Mouse (Mus musculus) ovary, postnatal 36 days (tissue): ENCODE data around the gene Nipa2.

Experiments used
- DNase-seq: peaks from one replicate; pipeline ENCODE4 v3.0.0; 2022; ENCODE audit warnings: low spot score, mixed read lengths

Gene Nipa2

DNA sequence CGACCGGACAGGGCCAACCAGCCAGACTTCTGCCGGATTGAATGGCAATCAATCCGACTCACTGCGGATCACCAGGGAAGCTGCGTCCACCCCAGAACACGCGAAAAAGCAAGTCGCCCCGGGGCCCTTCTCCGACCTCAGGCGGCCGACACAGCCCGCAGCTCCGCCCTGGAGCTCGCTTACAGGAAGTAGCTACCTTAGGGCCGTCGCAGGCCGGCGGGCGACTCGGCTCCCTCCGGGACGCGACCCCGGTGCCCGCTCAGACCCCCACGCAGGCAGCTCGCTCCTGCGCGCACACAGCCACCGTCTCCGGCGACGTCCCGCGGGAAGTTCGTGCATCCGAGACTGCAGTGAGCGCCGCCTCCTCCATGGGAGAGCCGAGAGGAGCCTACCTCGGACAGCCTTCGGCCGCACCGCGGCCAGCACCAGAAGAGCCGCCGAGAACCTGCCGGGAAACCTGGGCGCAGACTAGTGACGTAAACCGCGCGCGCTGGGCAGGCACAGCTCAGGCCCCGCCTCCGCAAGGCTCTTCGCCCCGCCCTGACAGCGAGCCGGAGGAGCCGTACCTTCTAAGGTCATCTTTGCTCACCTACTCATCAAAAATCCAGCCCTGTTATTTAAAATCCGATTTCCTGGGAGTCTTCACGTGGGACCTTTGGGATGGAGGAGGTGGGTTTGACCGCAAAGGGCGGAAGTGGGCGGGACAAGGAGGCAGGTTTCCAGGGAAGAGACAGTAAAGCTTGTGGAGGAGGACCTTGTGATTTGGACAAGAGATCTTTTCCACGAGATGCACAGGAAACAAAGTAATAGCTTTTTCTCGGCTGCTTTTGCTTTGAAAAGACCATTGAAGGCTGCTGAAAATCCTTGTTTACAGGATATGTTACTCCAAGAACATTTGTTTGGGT, at the start of gene Nipa2:
TSS of gene Nipa2 (minus strand) at position 473 of the 905 bp plus-strand sequence.
- DNase-seq: peak; percentile 93

DNA sequence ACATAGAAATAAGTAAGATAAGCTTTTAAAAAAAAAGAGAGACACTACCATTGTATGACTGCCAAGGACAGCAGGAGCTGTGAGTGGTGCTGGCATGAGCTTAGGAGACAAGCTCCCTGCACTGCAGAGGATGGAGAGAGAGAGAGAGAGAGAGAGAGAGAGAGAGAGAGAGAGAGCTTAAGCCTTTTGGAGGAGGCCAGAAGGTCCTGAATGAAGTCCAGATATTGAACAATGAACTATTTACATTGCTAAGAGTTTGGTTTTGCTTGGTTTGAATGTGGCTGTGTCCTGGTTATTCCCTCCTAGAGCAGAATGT, 48.7 kb upstream of the Nipa2 start:
- no peak for DNase-seq

DNA sequence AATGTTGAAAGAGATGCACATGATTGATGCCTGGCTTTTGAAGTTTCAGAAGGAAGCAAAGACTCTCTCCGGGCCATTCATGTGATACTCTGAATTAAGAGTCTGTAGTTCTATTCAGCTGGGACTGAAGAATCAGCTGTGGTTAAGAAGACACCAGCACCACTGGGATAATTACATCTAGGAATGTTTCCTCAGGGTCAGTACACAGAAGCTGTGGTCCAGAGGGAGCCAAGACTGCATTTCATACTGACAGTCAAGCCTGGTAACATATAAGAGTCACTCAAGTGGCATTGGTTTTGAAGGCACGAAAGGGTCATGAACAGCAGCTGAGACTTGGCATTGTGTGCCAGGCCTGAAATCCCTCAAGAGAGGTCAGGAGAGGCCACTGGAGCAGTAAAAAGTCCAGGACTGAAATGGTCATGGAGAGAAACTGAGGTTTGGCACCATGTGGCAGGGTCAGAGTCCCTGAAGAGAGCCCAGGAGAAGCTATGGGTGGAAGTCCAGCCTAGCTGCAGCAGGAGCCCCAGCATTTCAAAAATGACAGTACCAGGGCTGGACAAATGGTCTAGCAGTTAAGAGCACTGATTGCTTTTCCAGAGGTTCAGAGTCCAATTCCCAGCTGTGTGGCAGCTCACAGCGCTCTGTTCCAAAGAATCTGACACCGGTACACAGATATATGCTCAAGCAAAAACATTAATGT, 48.2 kb upstream of the Nipa2 start:
- no peak for DNase-seq

DNA sequence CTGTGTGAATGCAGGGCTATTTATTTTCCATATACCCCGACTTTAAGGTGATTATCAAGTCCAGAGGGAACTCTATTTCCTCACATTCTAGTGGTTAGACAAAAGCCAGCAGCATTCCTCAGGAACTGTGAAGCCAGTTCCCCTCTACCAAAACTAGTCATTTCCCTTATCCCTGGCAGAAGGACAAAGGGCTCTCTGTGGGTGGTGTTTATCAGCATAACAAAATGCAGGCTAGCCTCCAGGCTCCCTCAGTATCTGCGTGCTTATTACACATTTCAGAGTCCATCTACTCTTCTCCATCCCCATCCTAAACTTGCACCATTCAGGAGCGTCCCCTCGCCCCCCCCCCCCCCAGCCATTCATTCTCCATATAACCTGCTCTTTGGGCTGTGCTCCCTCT, 36.7 kb upstream of the Nipa2 start:
- no peak for DNase-seq

DNA sequence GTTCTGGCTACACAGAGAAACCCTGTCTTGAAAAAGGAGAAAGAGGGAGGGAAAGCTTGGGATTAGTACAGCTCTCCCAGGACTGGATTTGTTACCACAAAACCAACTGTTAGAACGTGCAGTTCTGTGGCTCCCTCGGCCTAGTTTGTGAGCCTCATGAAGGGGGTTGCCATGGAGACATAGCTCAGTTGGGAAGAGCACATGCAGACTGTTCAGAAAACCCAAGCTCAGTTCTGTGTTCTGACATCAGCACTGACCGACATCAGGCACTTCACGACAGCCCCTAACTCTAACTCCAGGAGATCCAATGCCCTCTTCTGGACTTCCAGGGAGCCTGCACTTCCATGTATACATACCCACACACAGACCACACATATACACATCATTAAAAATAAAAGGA, 32.7 kb upstream of the Nipa2 start:
- no peak for DNase-seq

DNA sequence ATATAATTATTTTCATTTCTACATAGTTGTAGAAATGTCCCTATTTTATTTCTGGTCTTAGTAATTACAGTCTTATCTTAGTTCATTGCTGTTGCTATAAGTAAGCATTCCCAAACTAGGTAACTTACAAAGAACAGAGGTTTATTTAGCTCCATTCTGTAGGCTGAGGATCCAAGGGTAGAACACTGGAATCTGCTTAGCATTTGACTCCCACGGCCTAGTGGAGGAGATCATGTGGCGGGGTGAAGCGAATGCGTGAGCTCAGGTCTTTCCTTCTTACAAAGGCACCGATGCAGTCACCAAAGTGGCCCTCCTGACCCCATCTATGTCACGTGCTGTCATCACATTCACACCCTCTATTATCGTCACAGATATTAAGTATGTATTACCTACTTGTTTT, 29.6 kb upstream of the Nipa2 start:
- no peak for DNase-seq

DNA sequence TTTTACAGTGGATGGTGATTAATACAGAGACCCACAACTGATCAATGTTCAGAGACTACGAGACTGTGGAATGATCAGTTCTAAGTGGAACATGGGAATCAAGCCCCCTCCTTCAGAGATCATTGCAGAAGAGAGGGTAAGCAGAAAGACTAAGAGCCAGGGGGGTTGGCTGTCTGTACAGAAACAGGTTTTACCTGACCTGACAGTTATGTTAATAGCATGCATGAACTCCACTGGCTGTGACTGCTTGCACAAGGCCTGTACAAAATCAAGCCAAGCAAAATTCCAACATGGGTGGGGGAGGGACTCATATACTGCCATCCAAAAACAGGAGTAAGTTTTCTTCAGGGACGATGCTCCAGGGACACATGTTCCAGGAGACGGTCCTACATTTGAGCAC, 28.9 kb upstream of the Nipa2 start:
- DNase-seq: no peak

DNA sequence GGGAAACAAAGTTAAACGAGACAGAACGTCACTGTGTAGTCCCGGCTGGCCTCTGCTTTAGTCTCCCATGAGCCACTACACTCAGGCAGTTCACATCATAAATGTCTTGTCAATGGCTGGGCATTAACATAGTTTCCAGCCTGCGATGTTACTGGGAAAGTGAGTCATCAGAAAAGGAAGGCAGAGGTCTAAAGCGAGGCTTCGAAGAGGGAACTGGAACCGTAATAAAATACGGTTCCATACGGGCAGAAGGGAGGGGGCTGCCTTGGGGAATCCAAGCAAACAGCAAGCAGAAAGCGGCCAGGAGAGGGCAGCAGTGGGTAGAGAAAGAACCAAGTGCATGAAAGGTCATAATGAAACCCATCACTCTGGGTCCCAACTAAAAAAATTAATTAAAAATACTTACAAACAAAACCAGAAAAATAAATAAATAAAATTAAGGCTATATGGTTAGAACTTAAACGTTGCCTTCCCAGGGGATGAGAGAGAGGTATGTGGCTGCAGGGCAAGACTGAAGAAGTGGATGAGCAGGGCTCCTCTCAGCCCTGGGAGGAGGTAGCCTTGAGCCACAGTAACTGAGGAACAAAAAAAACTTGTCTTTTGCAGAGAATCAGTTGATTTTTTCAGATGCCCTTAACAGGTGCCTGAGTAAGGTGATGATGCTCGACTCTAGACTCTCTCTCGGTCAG, 24.4 kb upstream of the Nipa2 start:
- peak; percentile 70 for DNase-seq

DNA sequence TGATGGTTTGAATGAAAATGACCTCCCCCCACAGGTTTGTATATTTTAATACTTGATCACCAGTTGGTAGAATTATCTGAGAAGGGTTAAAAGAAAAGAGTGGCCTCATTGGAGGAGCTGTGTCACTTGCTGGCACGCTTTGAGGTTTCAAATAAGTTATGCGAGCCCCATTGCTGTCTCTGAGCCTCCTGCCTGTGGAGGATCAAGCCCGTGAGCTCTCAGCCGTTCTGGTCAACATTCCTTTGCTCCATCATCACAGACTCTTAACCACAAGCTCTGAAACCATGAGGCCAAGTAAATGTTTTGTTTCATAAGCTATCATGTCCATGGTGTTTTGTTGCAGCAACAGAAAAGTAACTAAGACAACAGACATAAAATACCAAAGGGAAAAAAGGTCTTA, 22.5 kb upstream of the Nipa2 start:
- DNase-seq: no peak

DNA sequence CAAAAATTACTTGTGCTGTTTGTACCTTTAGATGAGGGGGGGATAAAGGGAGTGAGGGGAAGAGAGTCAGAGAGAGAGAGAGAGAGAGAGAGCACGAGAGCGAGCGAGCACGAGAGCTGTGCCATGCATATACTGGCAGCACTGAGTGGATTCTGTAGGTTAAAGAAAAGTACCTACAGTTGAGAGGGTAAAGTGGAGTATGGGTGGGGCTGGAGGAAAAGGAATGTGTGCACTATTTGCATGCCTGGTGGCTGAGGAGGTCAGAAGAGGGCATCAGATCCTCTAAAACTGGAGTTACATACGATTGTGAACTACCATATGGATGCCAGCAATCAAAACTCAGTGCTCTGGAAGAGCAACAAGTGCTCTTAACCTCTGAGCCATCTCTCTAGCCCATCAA, 20.8 kb upstream of the Nipa2 start:
- DNase-seq: no peak

DNA sequence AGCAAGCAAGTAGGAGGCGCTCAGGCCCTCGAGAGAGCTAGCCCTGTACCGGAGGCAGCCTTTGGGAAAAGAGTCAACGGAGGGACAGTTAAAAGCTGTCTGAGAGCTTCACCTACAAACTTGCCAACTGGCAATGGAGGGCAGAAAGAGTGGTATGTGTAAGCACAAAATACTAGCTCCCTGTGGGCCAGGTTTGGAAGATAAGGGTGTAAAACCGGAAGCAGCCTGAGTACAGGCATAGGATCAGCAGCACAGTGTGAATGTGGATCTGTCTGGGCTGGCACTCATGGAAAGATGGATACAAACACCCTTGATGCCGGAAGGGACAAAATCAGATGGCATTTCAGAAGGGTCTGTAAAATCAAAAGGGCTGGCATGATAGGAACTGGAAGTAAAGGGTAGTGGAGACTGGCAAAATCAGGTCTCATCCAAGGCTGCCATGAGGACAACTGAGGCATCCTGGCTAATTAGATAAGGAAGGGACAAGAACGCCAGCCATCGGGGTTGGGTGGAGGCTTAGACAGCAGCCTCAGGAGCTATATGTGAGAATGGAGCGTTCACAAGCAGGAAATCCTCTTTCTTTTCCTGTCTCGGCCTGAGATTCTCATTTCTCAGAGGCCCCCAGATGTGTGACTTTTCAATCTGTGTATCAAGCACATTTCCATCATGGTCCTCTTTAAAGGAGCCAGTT, 19.9 kb upstream of the Nipa2 start:
- no peak for DNase-seq

DNA sequence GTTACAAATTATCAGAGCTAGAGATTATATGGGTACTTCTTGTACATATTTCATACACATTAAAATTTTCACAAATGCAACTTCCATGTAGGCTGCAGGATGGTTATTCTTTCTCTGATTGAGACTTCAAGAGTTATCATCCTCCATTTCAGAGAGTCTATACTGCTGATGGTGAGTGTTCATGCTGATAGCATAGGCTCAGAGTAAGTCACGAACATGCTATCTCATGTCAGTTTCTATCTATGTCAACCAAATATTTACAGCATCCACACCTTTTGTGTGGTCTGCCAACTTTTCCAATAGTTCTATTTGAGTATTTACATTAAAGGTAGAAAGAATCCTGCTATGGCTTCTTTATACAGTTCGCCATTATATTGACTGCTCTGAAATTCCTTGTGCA, 19.2 kb upstream of the Nipa2 start:
- DNase-seq: no peak

DNA sequence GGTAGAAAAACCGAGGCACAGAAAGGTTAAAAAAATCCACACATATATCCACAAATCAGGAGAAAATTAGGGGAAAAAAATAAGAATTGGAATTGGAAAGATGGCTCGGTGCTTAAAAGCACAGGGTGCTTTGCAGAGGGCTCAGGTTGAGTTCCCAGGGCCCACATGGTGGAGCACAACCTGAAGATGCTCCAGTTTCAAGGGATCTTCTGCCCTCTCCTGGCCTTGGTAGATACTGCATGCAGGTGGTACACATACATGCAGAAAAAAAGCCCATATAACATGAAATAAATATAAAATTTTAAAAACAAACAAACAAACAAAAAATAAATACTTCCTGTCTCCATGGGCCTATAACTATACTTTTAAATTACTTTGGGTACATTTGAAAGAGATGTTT, 12.2 kb upstream of the Nipa2 start:
- DNase-seq: no peak

DNA sequence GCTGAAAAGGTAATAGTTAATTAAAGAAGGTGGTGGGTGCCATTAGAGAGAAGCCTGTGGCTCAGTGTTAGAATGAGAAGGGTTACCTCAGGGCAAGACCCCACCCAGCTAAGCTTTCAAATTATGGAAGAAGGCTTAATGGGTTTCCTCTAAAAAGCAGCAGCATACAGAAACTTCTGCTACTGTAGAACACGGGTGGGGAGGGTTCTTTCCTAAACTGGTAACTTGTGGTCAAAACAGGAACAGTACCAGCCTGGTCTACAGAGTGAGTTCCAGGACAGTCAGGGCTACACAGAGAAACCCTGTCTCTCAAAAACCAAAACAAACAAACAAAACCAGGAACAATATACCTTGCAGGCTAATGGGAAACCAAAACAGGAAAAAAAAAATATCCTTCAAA, 7.1 kb upstream of the Nipa2 start:
- DNase-seq: no peak

DNA sequence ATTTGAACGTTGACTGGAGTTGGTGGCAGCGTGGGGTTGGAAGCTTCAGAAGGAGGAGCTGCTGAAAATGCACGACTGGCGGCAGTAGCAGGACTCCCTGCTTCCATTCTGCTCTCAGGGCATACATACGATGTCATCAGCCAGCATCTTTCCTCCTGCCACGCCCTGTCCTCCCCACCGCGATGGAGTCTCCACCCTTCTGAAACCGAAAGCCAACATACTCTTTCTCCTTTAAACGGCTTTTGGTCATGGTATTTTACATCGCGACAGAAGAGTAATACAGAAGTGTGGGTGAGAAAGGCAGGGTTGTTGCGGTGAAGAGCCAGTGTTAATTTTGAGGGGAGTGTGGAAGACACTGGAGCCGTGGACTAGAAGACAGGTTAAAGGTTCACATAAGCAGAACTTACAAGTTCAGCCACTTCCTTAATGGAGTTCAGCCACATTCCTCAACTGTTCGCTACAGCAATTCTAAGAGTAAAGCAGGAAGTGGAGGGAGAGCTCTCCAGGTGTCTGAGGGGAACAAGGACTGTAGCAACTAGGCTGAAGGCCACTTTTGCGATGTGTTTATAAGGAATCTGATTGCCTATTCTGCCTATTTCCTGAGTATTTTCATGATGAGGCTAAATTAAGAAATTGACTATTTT, 6.1 kb upstream of the Nipa2 start:
- DNase-seq: peak; percentile 6

DNA sequence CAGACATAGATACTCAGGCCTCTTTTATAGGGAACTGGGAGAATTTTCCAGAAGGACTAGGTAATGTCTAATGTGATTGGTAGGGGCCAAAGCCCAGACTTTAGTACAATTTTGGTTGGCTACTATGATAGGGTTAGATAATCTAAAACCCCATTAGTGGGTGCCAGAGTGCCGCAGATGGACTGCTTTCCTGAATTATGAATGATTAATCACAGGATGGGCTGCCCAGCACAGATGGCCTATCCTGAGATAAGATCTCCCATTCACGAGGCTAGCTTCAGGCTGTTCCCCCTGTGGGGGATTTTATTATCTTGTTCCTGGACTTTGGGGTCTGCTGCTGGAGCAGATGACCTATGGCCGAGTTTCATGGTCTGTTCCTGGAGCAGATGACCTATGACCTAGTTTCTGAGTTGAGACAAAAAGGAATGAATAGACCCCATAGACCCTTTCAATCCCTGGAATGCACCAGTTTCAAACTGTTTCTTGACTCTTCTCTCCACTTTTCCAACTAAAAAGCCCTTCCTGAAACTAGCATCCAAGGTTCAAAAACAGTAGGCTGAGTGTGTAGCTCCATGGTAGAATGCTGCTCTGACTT, 4.7 kb upstream of the Nipa2 start:
- no peak for DNase-seq

DNA sequence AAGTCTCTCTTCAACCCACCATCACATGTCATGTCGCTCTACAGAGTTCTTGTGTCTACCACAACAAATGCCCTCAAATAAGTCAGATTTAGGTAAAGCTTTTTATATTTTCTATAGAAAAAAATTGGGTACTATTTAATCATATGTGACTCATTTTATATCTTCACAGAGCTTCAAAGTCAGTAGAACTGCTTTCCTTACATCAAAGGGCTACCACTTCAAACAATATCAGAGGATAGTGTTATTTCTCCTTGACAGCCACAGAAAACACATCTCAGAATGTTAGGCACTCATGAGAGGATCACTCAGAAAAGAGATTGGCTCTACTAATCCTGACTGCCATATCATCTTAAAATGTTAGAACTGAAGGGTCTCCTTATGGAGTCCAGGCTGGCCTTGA, 1.8 kb downstream of the Nipa2 start:
- no peak for DNase-seq

DNA sequence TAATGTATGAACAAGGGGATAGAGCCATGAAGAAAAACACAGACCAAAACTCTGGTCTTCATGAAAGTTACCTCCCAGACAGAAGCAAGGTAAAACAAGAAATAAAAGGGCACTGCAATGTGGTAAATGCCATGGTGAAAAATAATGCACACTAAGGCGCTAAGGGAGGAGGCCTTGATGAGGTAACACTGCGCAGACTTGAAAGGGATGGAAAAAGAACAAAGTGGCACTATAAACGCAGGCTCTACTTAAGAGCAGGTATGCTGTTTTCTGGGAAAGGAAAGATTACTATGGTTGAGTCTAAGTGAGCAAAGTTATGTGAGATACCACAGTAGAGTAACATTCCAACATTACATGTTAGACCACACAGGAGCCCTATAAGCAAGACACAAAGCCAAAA, 2.5 kb downstream of the Nipa2 start:
- no peak for DNase-seq

DNA sequence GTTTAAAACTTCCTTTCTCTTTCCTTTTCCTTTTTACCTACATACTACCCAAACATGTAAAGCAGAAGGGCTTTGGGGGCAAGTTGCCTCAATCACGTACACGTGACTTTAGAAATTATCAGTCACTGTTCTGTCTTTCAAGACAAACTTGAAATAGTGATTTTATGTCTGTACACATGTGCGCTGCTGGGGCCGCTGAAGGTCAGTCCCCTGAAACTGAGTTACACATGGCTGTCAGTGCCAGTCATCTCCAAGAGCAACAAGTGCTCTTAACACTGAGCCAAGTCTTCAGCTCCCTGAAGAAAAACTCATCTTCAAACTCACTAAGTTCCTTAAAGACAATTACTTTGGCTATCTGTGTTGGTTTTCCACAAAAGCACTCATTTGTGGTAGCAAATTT, 4.4 kb downstream of the Nipa2 start:
- DNase-seq: no peak

DNA sequence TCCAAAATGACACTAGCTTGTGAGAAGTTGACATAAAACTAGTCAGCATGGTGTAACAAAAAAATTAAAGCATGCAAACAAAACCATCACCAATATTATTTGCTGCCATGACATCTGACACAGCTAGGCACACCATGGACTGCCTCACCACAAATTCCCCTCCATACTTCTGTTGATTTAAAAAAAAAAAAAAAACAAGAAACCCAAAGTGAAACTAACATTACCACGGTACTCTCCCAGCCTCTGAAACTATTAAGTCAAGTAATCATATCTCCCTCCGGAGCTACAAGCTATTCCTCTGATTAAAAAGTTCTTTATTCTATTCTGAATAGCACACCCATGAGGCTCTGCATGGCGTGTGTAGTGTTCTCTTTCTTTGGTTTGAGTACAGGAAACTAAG, 5.1 kb downstream of the Nipa2 start:
- DNase-seq: no peak

DNA sequence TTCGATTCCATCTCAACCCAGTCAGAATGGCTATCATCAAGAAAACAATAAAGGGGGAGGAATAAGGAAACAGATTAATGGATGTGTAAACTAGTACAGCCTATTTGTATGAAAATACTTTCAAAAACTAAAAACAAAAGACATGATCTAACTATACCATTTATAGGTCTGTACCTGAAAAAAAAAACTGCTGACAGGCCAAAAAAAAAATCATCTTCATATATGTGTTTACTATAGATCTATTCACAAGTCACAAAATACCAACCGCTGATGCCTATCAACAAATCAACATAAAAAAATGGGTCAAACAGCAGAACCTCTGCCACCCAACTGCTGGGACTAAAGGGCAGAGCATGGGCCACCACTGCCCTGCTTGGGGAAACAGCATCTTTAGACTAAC, 6.2 kb downstream of the Nipa2 start:
- no peak for DNase-seq

DNA sequence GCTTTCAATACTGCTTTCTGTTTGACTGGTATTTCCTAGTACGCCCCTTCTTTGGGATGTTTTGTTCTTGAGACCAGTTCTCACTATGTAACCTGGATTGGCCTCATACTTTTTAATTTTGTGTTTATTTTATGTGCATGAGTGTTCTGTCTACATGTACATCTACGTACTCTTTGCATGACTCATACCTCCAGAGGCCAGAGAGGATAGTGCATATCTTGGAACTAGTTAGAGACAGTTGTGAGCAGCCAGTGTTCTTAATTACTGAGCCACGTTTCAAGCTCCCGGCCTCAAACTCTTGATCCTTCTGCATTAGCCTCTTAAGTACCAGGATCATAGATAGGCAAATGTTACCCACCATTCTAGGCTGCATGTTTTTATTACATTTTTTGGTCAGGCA, 23.9 kb downstream of the Nipa2 start:
- DNase-seq: no peak
